Mouse (Mus musculus) urinary bladder, adult 18-20 months (tissue): ENCODE measurements around the gene Gm10282.

ENCODE experiments used
- DNase-seq, 2 experiments: peaks; one replicate each; pipeline ENCODE4 v3.0.0; 2022; ENCODE audit warnings: low spot score in 2 of 2, mixed read lengths in 2 of 2

Gene Gm10282

DNA sequence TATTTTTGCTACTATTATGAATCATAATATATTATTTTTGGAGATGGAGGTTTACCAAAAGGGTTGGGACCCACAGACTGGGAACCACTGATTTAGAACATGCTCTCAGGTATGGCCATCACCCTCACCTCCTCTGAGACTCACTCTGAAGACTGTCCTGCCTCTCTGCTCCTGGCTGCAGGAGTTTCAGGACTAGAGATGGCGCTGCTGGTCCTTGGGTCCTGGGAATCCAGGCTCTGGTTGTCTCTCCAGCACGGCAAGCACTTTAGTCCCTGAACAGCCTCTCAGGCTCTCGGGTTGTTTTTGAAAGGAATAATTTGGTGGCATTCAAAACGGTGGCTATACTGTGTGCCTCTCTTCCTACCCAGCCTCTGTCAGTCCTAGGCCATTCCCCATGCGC is 43.2 kb downstream of the Gm10282 start:
- no peak for DNase-seq

DNA sequence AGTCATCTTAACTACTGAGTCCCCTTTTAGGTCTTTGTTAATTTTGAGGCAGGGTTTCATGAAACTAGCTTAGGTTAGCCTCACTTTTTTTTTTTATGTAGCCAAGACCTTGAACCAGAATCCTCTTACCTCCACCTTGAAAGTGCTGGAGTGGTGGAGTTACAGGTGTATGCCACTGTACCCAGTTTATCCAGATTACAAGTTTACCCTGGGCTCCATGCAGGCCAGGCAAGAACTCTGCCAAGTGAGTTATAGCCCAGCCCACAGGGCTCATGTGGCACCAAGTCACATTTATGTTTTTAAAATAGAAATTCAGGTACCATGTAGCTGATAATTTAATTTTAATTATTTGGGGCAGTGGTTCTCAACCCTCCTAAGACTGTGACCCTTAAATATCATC is 43.6 kb downstream of the Gm10282 start:
- no peak for DNase-seq

DNA sequence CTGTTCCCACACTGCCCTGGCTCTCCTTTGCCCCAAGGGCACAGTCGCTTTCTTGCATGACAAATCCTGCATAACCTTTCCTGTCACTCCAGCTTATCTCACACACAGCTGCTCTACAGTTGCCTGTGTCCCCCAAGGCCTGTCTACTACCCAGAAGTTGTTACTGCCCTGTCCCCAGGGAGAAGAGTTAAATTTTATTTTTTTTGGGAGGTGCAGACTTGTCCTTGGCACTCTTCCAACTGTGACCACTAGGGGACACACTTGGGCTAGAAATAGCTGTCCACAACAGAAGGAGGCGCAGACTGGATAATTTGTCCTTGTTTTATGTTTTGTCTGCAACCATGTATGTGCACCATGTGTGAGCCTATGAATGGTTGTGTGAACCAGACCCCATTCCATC is 44.0 kb downstream of the Gm10282 start:
- peak in 1 of 2 experiments; percentile 25 for DNase-seq

DNA sequence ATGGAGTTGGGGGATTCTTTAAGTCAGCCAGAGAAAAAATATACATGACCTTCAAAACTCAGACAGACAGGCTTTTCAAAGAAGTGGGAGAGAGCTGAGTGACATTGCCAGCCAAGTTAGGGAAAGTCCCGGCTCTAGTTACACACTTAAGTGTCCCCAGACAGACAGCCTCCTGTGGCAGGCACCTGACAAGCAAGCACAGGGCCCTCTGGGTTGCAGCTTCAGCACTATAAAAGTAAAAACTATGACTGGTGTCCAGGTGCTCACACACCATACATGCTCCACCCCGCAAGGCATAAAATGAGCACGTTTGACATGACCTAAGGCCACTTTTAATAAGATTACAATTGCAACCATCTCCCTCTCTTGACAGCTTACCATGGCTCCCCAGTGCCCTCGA is 44.5 kb downstream of the Gm10282 start:
- DNase-seq = no peak

DNA sequence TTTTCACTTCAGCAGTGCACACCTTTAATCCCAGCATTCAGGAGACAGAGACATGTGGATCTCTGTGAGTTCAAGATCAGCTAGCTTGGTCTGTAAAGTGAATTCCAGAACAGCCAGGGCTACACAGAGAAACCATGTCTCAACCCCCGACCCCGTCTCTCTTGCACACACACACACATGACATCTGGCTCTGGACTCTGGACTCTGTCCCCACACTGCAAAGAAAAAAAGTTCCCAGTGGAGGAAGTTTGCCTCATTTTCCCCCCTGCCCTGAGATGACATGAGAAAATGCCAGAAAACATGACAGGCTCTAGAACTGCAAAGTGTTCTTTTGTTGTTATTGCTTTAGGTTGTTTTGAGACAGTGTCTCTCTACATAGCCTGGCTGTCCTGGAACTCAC is 45.2 kb downstream of the Gm10282 start:
- DNase-seq = no peak

DNA sequence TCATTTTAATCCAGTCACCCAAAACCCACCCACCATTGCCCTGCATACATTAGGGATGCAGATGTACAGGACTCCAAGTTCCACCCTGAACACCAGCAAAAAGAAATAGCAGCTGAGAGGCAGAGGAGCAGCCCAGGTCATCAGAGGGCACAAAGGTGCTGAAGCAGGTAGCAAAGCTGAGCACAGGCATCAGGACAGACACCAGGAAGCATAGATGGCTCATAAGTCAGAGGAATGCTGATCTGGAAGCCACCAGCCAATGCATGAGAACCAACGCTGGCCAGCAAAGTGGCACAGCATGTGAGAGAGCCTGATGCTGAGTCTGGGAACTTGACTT is 47.2 kb downstream of the Gm10282 start:
- no peak for DNase-seq

DNA sequence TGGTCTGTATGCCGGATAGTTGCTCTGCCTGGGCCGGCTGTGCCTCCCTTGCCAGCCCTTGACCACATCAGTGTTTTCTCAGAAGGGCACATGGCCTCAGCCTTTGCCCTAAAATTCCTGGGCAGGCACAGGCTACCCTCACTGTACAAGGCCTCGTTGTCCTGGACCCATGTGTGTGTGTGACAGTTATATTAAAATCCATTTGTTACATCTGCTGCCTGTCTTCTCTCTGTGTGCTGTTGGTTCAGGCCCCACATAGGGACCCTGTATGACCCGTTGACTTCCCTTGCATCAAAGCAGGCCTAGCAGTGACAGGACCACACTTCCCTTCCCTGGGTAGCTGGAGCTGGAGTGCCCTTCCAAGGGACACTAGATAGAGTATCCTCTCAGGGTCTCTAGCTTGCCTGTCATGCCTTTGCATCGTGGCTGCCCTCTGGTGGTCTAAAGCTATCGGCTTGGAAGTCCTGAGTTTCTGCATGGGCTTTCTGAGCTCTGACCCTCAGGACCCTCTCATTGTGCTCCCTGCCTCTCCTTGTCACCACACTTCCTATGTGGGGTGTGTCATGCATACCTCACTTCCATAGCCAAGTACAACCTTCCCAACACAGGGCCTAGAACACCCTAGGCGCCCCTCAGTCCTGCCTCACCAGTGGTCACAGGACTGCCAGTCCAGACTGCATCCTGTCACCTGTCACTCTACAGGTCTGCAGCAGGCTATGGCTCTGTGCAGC is 47.7 kb downstream of the Gm10282 start:
- DNase-seq = no peak
